Mouse (Mus musculus) hindbrain, embryonic 11.5 days (tissue): ENCODE measurements around the gene Tceal1. TPM values are rescaled to one million over a fixed set of nuclear protein-coding genes. Genes with fewer than 3 reads are reported as not detected.
A peak's percentile ranks its signal among the peaks of the same experiment; 100 is the strongest.
"Not testable (repeated sequence)": the region's sequence is repeated elsewhere in the genome, so short reads cannot be mapped to it uniquely, and the experiment has no call there.

Experiments used
- ATAC-seq: fragments of 200-750 bp; cut with Nextera tagmentation; 2 replicates; pipeline ENCODE4 v1.8.0; 2017; ENCODE audit warnings: mild to moderate bottlenecking, moderate TSS enrichment, moderate library complexity; ENCODE audit not compliant: low FRiP score
- DNase-seq: peaks from one replicate; pipeline ENCODE4 v3.0.0-alpha.2; 2015; ENCODE audit warnings: low spot score
- H3K27ac ChIP-seq: fragments of 300-500 bp; sonication (generic); 2 replicates; pipeline ENCODE4 v1.5.1; 2014; ENCODE audit warnings: mild to moderate bottlenecking, low read depth, low read length
- H3K27me3 ChIP-seq: fragments of 300-500 bp; sonication (generic); 2 replicates; pipeline ENCODE4 v1.6.1; 2014; ENCODE audit warnings: mild to moderate bottlenecking, low read length, moderate library complexity, mixed read lengths; ENCODE audit not compliant: control insufficient read depth, insufficient read depth
- H3K36me3 ChIP-seq: fragments of 300-500 bp; sonication (generic); 2 replicates; pipeline ENCODE4 v1.6.1; 2014; ENCODE audit warnings: mild to moderate bottlenecking, low read length, moderate library complexity, mixed read lengths; ENCODE audit not compliant: control insufficient read depth, insufficient read depth
- H3K4me1 ChIP-seq: fragments of 300-500 bp; sonication (generic); replicated peaks from 2 replicates; pipeline ENCODE4 v1.6.1; 2014; ENCODE audit warnings: low read length, mixed read lengths; ENCODE audit not compliant: control insufficient read depth, insufficient read depth
- H3K4me2 ChIP-seq: fragments of 300-500 bp; sonication (generic); replicated peaks from 2 replicates; pipeline ENCODE4 v1.6.1; 2014; ENCODE audit warnings: mild to moderate bottlenecking, low read depth, low read length
- H3K4me3 ChIP-seq: fragments of 300-500 bp; sonication (generic); 2 replicates; pipeline ENCODE4 v1.5.1; 2014; ENCODE audit warnings: low read depth, low read length
- H3K9ac ChIP-seq: fragments of 300-500 bp; sonication (generic); 2 replicates; pipeline ENCODE4 v1.6.1; 2014; ENCODE audit warnings: low read depth, low read length
- H3K9me3 ChIP-seq: fragments of 300-500 bp; sonication (generic); 2 replicates; pipeline ENCODE4 v1.6.1; 2016; ENCODE audit warnings: low read length; ENCODE audit not compliant: control insufficient read depth
- WGBS: fragments of 180-500 bp; shearing (Covaris S2); extraction: QIAGEN DNeasy Blood & Tissue Kit; methylation state at CpG from one replicate; pipeline ENCODE4 v1.1.7; 2014; 5-methylcytosine and 5-hydroxymethylcytosine counted together
- polyA plus RNA-seq: library from polyadenylated mRNA; unstranded; fragments of >200 nt; fragmentation: Nextera tagmentation; extraction: Ambion mirVana; gene quantifications from 2 replicates; pipeline ENCODE4 v1.2.1, GENCODE M21; 2014

The Tceal1 gene
- polyA plus RNA-seq, 1 experiment from 2014 or later, result 12.3 TPM

DNA sequence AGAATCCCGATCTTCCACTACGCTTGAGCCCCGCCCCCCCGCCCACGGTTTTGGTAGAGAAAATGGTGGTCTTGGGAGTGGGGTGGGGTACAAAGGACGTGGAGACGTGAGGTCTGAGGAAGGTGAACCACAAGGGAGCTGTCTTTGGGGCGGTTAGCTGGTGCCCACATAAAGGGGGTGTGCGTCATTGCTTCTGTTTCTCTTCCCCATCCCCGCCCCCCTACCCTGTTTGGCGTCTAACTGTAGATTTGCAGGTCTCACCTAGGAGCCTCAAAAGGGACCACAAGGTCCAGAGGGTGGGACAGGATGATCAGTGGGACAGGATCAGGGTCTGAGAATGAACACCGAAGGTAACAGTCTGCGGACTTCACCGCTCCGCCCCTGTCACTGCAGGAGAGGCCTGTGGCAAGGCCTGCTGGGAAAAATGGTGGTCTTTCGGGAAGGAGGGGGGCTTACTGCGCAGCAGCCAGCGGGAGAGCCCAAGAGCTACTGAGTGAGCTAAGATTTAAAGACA, 443 bp downstream of the Tceal1 start:
- peak; percentile 70 for DNase-seq
- H3K4me2 ChIP-seq, result peak overlapping the region; percentile 46
- H3K36me3 ChIP-seq, result no peaks in the 10 kb centered on the region
- WGBS, result 27% methylated on average over 18 of the region's 18 CpGs
- no peaks in the 10 kb centered on the region for H3K27me3 ChIP-seq
- H3K4me1 ChIP-seq, result no peaks in the 10 kb centered on the region
- H3K27ac ChIP-seq, result peak overlapping the region; percentile 84
- H3K9ac ChIP-seq, result peak overlapping the region; percentile 64
- H3K4me3 ChIP-seq, result peak overlapping the region; percentile 51
- ATAC-seq, result peak; percentile 93
- H3K9me3 ChIP-seq, result no peaks in the 10 kb centered on the region

- ATAC-seq (peak; percentile 44), DNase-seq (no peak)
- Histone ChIP-seq H3K9ac (peak overlapping the region; percentile 64), H3K4me3 (peak overlapping the region; percentile 51), H3K9me3 (no peaks in the 10 kb centered on the region), H3K27me3 (no peaks in the 10 kb centered on the region), H3K27ac (peak overlapping the region; percentile 84), H3K36me3 (no peaks in the 10 kb centered on the region), H3K4me1 (no peaks in the 10 kb centered on the region), H3K4me2 (peak overlapping the region; percentile 46)
- 30% methylated on average over 14 of the region's 14 CpGs for WGBS
These were observed 1.0 kb downstream of the Tceal1 start for GRCm38 (mm10) chrX:136708782-136709181.

DNA sequence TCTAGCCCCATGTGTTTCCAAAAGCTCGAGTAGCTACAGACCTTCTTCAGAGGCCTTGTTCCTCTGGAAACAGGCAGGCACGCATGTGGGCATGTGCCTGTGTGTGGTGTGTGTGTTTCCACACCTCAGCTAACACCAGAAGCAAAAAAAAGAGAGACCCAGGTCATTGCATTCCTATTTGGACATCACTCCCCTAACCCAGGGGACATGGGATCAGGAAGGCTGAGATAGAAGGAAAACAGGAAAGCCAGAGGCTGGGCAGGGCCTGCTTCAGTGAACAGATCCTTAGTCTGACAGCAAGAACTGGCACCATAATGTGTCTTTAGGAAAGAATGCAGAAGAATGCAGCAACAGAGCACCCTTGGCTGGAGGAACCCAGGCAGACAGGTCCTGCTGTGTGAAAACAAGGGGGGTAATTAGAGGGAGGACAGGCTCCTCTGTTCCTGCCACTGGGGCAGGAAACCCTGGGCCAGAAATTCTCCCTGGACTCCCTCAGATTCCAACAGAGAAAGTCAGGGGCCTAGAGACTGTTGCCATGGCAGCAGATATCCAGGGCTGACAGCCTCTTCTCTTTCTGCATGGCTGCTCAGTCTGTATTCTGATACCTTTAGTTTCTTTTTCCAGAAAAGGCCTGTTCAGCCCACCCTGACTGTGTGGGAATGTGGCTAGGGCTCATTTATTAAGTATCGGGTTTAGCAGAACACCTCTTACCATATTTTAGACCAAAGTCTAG, 7.1 kb downstream of the Tceal1 start:
- WGBS, result 38% methylated on average over 3 of the region's 3 CpGs
- DNase-seq, H3K9me3 ChIP-seq, H3K27ac ChIP-seq, H3K4me1 ChIP-seq, H3K36me3 ChIP-seq, H3K4me3 ChIP-seq, H3K9ac ChIP-seq, H3K27me3 ChIP-seq, H3K4me2 ChIP-seq: not testable (repeated sequence)
- peak; percentile 90 for ATAC-seq

DNA sequence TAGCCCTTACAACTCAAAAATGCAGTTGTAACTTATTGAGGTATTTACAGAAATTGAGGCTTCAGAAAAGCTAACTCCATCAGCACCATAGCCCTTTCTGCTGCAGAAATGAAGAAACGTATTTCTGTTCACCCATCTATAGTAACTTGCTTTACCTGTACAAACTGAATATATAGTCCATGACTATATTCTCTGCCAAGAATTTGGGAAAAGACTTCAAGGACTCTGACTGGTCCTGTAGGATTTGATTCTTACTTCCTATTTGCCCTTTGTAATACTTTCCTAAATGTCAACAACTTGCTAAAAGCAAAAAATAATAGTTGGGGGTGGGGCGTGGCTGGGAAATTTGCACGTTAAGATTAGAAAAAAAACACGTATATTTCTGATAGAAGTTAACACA, 24.2 kb downstream of the Tceal1 start:
- Histone ChIP-seq H3K27me3 (no peaks in the 10 kb centered on the region), H3K9me3 (no peaks in the 10 kb centered on the region), H3K4me2 (no peak overlapping the region), H3K4me1 (no peaks in the 10 kb centered on the region), H3K4me3 (no peak overlapping the region), H3K27ac (no peak overlapping the region), H3K36me3 (no peaks in the 10 kb centered on the region), H3K9ac (no peak overlapping the region)
- WGBS, result 84% methylated on average over 4 of the region's 4 CpGs
- DNase-seq (no peak), ATAC-seq (no peak)

GRCm38 (mm10) chrX:136740087-136740790, 32.5 kb downstream of the Tceal1 start:
- no peaks in the 10 kb centered on the region for H3K4me1 ChIP-seq

DNA sequence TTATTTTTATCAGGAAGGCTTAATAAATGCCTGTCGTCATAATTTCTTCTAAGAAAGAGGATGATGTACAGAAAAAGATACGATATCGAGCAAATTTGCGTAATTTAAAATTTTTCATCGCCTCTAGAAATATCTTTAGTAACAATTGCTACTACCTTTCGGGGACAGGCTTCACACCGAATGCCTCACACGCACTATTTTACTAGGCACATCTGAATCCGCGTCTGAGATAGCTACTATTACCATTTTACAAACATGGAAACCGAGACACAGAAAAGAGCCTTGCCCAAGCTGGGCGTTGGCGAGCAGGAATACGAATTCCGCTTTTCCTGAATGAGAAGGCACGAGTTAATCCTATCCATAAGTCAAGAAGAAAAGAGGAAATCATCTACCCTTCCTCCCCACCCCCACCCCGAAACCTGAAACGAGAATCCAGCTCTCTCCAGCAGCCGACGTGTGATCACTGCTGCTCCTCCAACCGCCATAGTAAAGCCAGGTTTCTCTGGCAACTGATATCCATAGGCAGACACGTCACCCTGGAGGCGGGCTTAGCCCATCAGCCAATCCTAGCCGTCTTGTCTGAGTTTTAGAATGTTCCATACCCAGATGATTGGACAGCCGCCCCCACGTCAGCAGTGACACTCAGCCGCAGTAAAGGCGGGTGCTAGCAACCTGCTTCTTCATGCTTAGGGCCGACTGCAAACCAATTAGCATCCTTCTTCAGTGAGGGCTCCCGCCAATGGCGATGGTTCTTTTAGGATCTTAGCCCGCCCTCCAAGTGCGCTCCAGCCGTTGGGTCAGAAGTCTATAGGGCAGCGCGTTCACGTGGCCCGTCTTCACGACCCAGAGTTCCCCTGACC, 33.2 kb downstream of the Tceal1 start:
- Histone ChIP-seq H3K4me2 (peak overlapping the region; percentile 39; the same call in 1 of the 2 replicates), H3K4me3 (peak overlapping the region; percentile 43), H3K27me3 (no peaks in the 10 kb centered on the region), H3K9ac (peak overlapping the region; percentile 65), H3K36me3 (no peaks in the 10 kb centered on the region), H3K9me3 (no peaks in the 10 kb centered on the region), H3K4me1 (no peaks in the 10 kb centered on the region), H3K27ac (peak overlapping the region; percentile 61)
- 16% methylated on average over 39 of the region's 39 CpGs for WGBS
- DNase-seq (peak; percentile 87), ATAC-seq (peak; percentile 98)

More at GRCm38 (mm10) chrX:136740087-136740790, 32.5 kb downstream of the Tceal1 start:
- DNase-seq, result peak; percentile 48
- Histone ChIP-seq H3K4me2 (peak overlapping the region; percentile 9; the same call in 1 of the 2 replicates), H3K9ac (peak overlapping the region; percentile 65), H3K36me3 (no peaks in the 10 kb centered on the region), H3K9me3 (no peaks in the 10 kb centered on the region), H3K27ac (0 out of 2 replicates have a peak overlapping the region, but pooled peaks have one; percentile 45), H3K4me3 (peak overlapping the region; percentile 42), H3K27me3 (no peaks in the 10 kb centered on the region)
- no peak for ATAC-seq
- 18% methylated on average over 15 of the region's 15 CpGs for WGBS

- ATAC-seq, result peak; percentile 69
- no peaks in the 10 kb centered on the region for H3K9me3 ChIP-seq
- H3K4me3 ChIP-seq, result peak overlapping the region; percentile 43
- no peaks in the 10 kb centered on the region for H3K27me3 ChIP-seq
- peak; percentile 61 for DNase-seq
- peak overlapping the region; percentile 39 for H3K4me2 ChIP-seq
- no peaks in the 10 kb centered on the region for H3K36me3 ChIP-seq
- WGBS, result 22% methylated on average over 39 of the region's 46 CpGs
- H3K9ac ChIP-seq, result peak overlapping the region; percentile 52
- H3K4me1 ChIP-seq, result no peaks in the 10 kb centered on the region
- peak overlapping the region; percentile 61 for H3K27ac ChIP-seq
These were observed 33.9 kb downstream of the Tceal1 start for GRCm38 (mm10) chrX:136741651-136742201.

DNA sequence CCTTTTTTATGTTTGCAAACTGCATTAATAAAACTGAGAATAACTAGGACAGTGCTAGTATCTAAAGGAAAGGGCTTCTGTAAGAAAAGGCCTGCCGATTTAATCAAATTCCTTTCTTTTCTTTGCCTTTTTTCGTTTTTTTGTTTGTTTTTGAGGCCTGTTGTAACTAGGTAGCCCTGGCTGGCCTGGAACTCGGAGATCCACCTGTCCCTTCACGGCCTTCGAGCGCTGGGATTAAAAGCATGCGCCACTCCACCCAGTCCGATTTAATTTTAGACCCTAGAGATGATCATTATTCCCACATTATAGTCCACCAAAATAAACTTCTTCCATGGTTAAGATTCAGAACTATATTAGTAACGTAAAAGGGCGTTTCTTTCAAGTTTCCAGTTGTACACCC, 34.5 kb downstream of the Tceal1 start:
- WGBS, result 21% methylated on average over 10 of the region's 10 CpGs
- ATAC-seq (no peak), DNase-seq (peak; percentile 21)
- Histone ChIP-seq H3K4me1 (no peaks in the 10 kb centered on the region), H3K4me2 (peak overlapping the region; percentile 39), H3K9me3 (no peaks in the 10 kb centered on the region), H3K36me3 (no peaks in the 10 kb centered on the region), H3K4me3 (peak overlapping the region; percentile 43), H3K27me3 (no peaks in the 10 kb centered on the region), H3K9ac (peak overlapping the region; percentile 52), H3K27ac (peak overlapping the region; percentile 61)
